Mouse (Mus musculus) neural tube, embryonic 14.5 days (tissue): ENCODE measurements at regions not wholly inside any gene's neighbourhood (a gene's known extent, or its start where the extent isn't known, plus 50 kb on each side); places are given as distances from the start of the nearest gene placed in this dataset.

Experiments used
- ATAC-seq: fragments of 200-750 bp; cut with Nextera tagmentation; 2 replicates; pipeline ENCODE4 v1.8.0; 2017; ENCODE audit warnings: low read depth, mild to moderate bottlenecking, moderate TSS enrichment, moderate library complexity
- H3K27ac ChIP-seq: fragments of 300-500 bp; sonication (generic); 2 replicates; pipeline ENCODE4 v1.5.1; 2014; ENCODE audit warnings: low read depth, mild to moderate bottlenecking, control low read depth, low read length, moderate library complexity, mixed read lengths
- H3K27me3 ChIP-seq: fragments of 300-500 bp; sonication (generic); 2 replicates; pipeline ENCODE4 v1.6.1; 2014; ENCODE audit warnings: low read length; ENCODE audit not compliant: control insufficient read depth, insufficient read depth
- H3K36me3 ChIP-seq: fragments of 300-500 bp; sonication (generic); 2 replicates; pipeline ENCODE4 v1.6.1; 2014; ENCODE audit warnings: low read length, mixed read lengths; ENCODE audit not compliant: control insufficient read depth, insufficient read depth
- H3K4me1 ChIP-seq: fragments of 300-500 bp; sonication (generic); 2 replicates; pipeline ENCODE4 v1.6.1; 2014; ENCODE audit warnings: low read length; ENCODE audit not compliant: control insufficient read depth, insufficient read depth
- H3K4me2 ChIP-seq: fragments of 300-500 bp; sonication (generic); 2 replicates; pipeline ENCODE4 v1.6.1; 2014; ENCODE audit warnings: mild to moderate bottlenecking, low read depth, low read length, control low read depth
- H3K4me3 ChIP-seq: fragments of 300-500 bp; sonication (generic); 2 replicates; pipeline ENCODE4 v1.5.1; 2014; ENCODE audit warnings: low read depth, low read length, control low read depth, mixed read lengths
- H3K9ac ChIP-seq: fragments of 300-500 bp; sonication (generic); replicated peaks from 2 replicates; pipeline ENCODE4 v1.6.1; 2014; ENCODE audit warnings: low read depth, mild to moderate bottlenecking, control low read depth, low read length, mixed read lengths
- H3K9me3 ChIP-seq: fragments of 300-500 bp; sonication (generic); 2 replicates; pipeline ENCODE4 v1.6.1; 2016; ENCODE audit warnings: low read length; ENCODE audit not compliant: control insufficient read depth
- WGBS: fragments of 180-500 bp; shearing (Covaris S2); extraction: QIAGEN DNeasy Blood & Tissue Kit; methylation state at CpG from one replicate; pipeline ENCODE4 v1.1.7; 2014; 5-methylcytosine and 5-hydroxymethylcytosine counted together

- Histone ChIP-seq H3K36me3 (no peaks in the 10 kb centered on the region), H3K27ac (no peak overlapping the region), H3K9ac (no peak overlapping the region), H3K4me2 (no peak overlapping the region), H3K4me1 (no peaks in the 10 kb centered on the region), H3K4me3 (no peak overlapping the region), H3K9me3 (no peaks in the 10 kb centered on the region), H3K27me3 (no peaks in the 10 kb centered on the region)
- WGBS = 93% methylated on average over 4 of the region's 4 CpGs
- no peak for ATAC-seq
Observed at GRCm38 (mm10) chrX:99544410-99544809, 73.3 kb upstream of the Pja1 start.

- Histone ChIP-seq H3K27ac (no peak overlapping the region), H3K27me3 (no peaks in the 10 kb centered on the region), H3K4me1 (no peaks in the 10 kb centered on the region), H3K4me2 (no peak overlapping the region), H3K9ac (no peak overlapping the region), H3K4me3 (no peak overlapping the region), H3K9me3 (no peaks in the 10 kb centered on the region), H3K36me3 (no peaks in the 10 kb centered on the region)
- ATAC-seq = no peak
- WGBS = 90% methylated on average over 3 of the region's 3 CpGs
Observed at GRCm38 (mm10) chrX:99541916-99542315, 70.8 kb upstream of the Pja1 start.

- no peak overlapping the region for H3K9ac ChIP-seq
- H3K4me3 ChIP-seq = no peak overlapping the region
- H3K9me3 ChIP-seq = no peaks in the 10 kb centered on the region
- H3K27ac ChIP-seq = no peak overlapping the region
- no peaks in the 10 kb centered on the region for H3K4me1 ChIP-seq
- H3K36me3 ChIP-seq = no peaks in the 10 kb centered on the region
- H3K27me3 ChIP-seq = no peaks in the 10 kb centered on the region
- no peak overlapping the region for H3K4me2 ChIP-seq
- WGBS = 50% methylated on average over 6 of the region's 6 CpGs
- peak; percentile 92 for ATAC-seq
Observed at GRCm38 (mm10) chrX:99540087-99540576, 69.1 kb upstream of the Pja1 start.

GRCm38 (mm10) chrX:99539684-99540083, 68.6 kb upstream of the Pja1 start:
- Histone ChIP-seq H3K4me1 (no peaks in the 10 kb centered on the region), H3K27me3 (no peaks in the 10 kb centered on the region), H3K4me2 (no peak overlapping the region), H3K36me3 (no peaks in the 10 kb centered on the region), H3K27ac (no peak overlapping the region), H3K4me3 (no peak overlapping the region), H3K9me3 (no peaks in the 10 kb centered on the region), H3K9ac (no peak overlapping the region)
- ATAC-seq = no peak; the same call in 1 of the 2 replicates
- 74% methylated on average over 4 of the region's 4 CpGs for WGBS

- Histone ChIP-seq H3K4me2 (no peak overlapping the region), H3K36me3 (no peaks in the 10 kb centered on the region), H3K9me3 (no peaks in the 10 kb centered on the region), H3K27me3 (no peaks in the 10 kb centered on the region), H3K4me1 (no peaks in the 10 kb centered on the region), H3K4me3 (no peak overlapping the region), H3K9ac (no peak overlapping the region), H3K27ac (no peak overlapping the region)
- WGBS = 82% methylated on average over 4 of the region's 4 CpGs
- ATAC-seq = no peak
Observed at GRCm38 (mm10) chrX:99537814-99538213, 66.7 kb upstream of the Pja1 start.

GRCm38 (mm10) chrX:99534922-99535321, 63.8 kb upstream of the Pja1 start:
- no peak overlapping the region for H3K27ac ChIP-seq
- 57% methylated on average over 4 of the region's 4 CpGs for WGBS
- no peak overlapping the region for H3K4me2 ChIP-seq

GRCm38 (mm10) chrX:99531154-99531553, 60.1 kb upstream of the Pja1 start:
- no peaks in the 10 kb centered on the region for H3K36me3 ChIP-seq
- H3K4me1 ChIP-seq = no peaks in the 10 kb centered on the region
- no peak overlapping the region for H3K9ac ChIP-seq
- 65% methylated on average over 3 of the region's 3 CpGs for WGBS
- ATAC-seq = no peak
- peaks cover 3% of the 10 kb centered on the region; the same call in 1 of the 2 replicates for H3K27me3 ChIP-seq
- H3K4me2 ChIP-seq = no peak overlapping the region
- H3K4me3 ChIP-seq = no peak overlapping the region
- H3K27ac ChIP-seq = no peak overlapping the region
- no peaks in the 10 kb centered on the region for H3K9me3 ChIP-seq

More at GRCm38 (mm10) chrX:99534922-99535321, 63.8 kb upstream of the Pja1 start:
- Histone ChIP-seq H3K9ac (no peak overlapping the region), H3K4me3 (no peak overlapping the region), H3K9me3 (no peaks in the 10 kb centered on the region), H3K36me3 (no peaks in the 10 kb centered on the region), H3K4me1 (no peaks in the 10 kb centered on the region), H3K27me3 (peaks cover 3% of the 10 kb centered on the region; the same call in 1 of the 2 replicates)
- peak; percentile 61; the same call in 1 of the 2 replicates for ATAC-seq

- Histone ChIP-seq H3K36me3 (no peaks in the 10 kb centered on the region), H3K4me3 (no peak overlapping the region), H3K4me1 (no peaks in the 10 kb centered on the region), H3K27me3 (peaks cover 3% of the 10 kb centered on the region; the same call in 1 of the 2 replicates), H3K9ac (no peak overlapping the region), H3K4me2 (no peak overlapping the region), H3K9me3 (no peaks in the 10 kb centered on the region), H3K27ac (no peak overlapping the region)
- 80% methylated on average over 7 of the region's 7 CpGs for WGBS
- ATAC-seq = no peak
Observed at GRCm38 (mm10) chrX:99530511-99530910, 59.4 kb upstream of the Pja1 start.

GRCm38 (mm10) chrX:99523306-99523705, 52.2 kb upstream of the Pja1 start:
- no peak overlapping the region for H3K4me2 ChIP-seq
- WGBS = 47% methylated on average over 6 of the region's 6 CpGs
- no peaks in the 10 kb centered on the region for H3K9me3 ChIP-seq
- H3K27me3 ChIP-seq = no peaks in the 10 kb centered on the region
- no peaks in the 10 kb centered on the region for H3K36me3 ChIP-seq
- no peak overlapping the region for H3K27ac ChIP-seq
- H3K4me1 ChIP-seq = no peaks in the 10 kb centered on the region
- no peak overlapping the region for H3K4me3 ChIP-seq
- no peak overlapping the region for H3K9ac ChIP-seq
- no peak for ATAC-seq
